Mouse (Mus musculus): ENCODE results near the gene 1700013G24Rik.

- TF ChIP-seq EP300 (IDR thresholded peaks at IDR 0.05; ENCODE audit: low read depth) (no peak), CTCF (IDR thresholded peaks at IDR 0.05; ENCODE audit: low read depth) (no peak)
Observed at GRCm38 (mm10) chr4:137494751-137495500, 41.8 kb downstream of the 1700013G24Rik start.

Data from liver, postnatal 0 days (tissue).